In genomic region chr14:20070629-20071028, GRCm38 (mm10) we compare ENCODE assay signal across 9 mouse cellular contexts.
DNase-seq lines count a peak whose midpoint lies in the region; ATAC-seq and TF ChIP-seq lines count a peak whose summit lies in the region.
"Had no signal": no experiment of that assay in that cellular context is flagged by ENCODE, and none has a peak within 500 bp of the region (broad histone marks: within the 10 kb centered on the region; RNA-seq: fewer than 3 reads in every experiment).

No protein-coding gene starts in this region.

- no peak overlapping the region for H3K27ac ChIP-seq in layer of hippocampus, adult 2 months
- H3K27ac ChIP-seq in bone marrow, adult 2 months (ENCODE audit: control insufficient read depth, insufficient read depth, low read depth, low read length, poor library complexity), result no peak overlapping the region
- no peak overlapping the region for H3K27ac ChIP-seq in small intestine, adult 2 months (ENCODE audit: insufficient read depth, low read depth, low read length)
- H3K27ac ChIP-seq: limb, embryonic 15.5 days had no signal

- TF ChIP-seq CTCF in layer of hippocampus, adult 2 months (conservative IDR thresholded peaks at IDR 0.05), result peak; percentile 85
- TF ChIP-seq CTCF in bone marrow, adult 2 months (IDR thresholded peaks at IDR 0.05; ENCODE audit: control insufficient read depth, insufficient read depth, low read length), result peak; percentile 34; the same call in 1 of the 2 replicates
- peak; percentile 75; the same call in 1 of the 2 replicates for TF ChIP-seq CTCF in small intestine, adult 2 months (IDR thresholded peaks at IDR 0.05; ENCODE audit: extremely low read depth, insufficient read length, insufficient replicate concordance, low read depth, low read length)

- DNase-seq in adrenal gland, adult (ENCODE audit: inconsistent age in 2 of 2, low spot score in 1 of 2), result peak; percentile 41 to 66
- no peak for DNase-seq in adrenal gland, postnatal 4 days (ENCODE audit: low spot score in 2 of 2)
- DNase-seq in layer of hippocampus, adult 2 months (ENCODE audit: low spot score in 2 of 2), result peak in 1 of 2 experiments; percentile 43
- DNase-seq in layer of hippocampus, postnatal 36 days, result no peak
- peak; percentile 60 to 68 for DNase-seq in kidney, postnatal 4 days

- TF ChIP-seq POLR2A in bone marrow, adult 2 months (IDR thresholded peaks at IDR 0.05; ENCODE audit: borderline replicate concordance, control insufficient read depth, low read depth, low read length), result no peak
- TF ChIP-seq POLR2A in small intestine, adult 2 months (IDR thresholded peaks at IDR 0.05; ENCODE audit: low read depth, low read length), result no peak

- no peak overlapping the region for H3K4me3 ChIP-seq in layer of hippocampus, adult 2 months
- no peak overlapping the region for H3K4me3 ChIP-seq in bone marrow, adult 2 months (replicated peaks; ENCODE audit: control insufficient read depth, low read depth, low read length)
- H3K4me3 ChIP-seq in small intestine, adult 2 months (ENCODE audit: low read depth, low read length), result no peak overlapping the region
- H3K4me3 ChIP-seq: limb, embryonic 15.5 days had no signal

- no peaks in the 10 kb centered on the region for H3K27me3 ChIP-seq in small intestine, adult 2 months (ENCODE audit: control insufficient read depth, insufficient read depth, low read length)
- H3K27me3 ChIP-seq: limb, embryonic 15.5 days had no signal

- H3K36me3 ChIP-seq in small intestine, adult 2 months (ENCODE audit: control insufficient read depth, insufficient read depth, low read length), result no peaks in the 10 kb centered on the region
- H3K36me3 ChIP-seq: limb, embryonic 15.5 days had no signal

- no peak for ATAC-seq in inflammation-experienced regulatory T-cells, adult 6 months

- no peaks in the 10 kb centered on the region for H3K4me1 ChIP-seq in bone marrow, adult 2 months (ENCODE audit: control insufficient read depth, insufficient read depth, low read length)
- H3K4me1 ChIP-seq in small intestine, adult 2 months (ENCODE audit: control insufficient read depth, insufficient read depth, insufficient read length, low read length), result no peaks in the 10 kb centered on the region

Comparison
In these comparisons a context has a peak if more than half of its experiments do, and no peak if none do; other contexts are left out.
1. DNase-seq: peak in adrenal gland, adult (2 of 2) and kidney, postnatal 4 days (2 of 2); none in adrenal gland, postnatal 4 days (0 of 2) and layer of hippocampus, postnatal 36 days (0 of 2).
2. CTCF ChIP-seq: peak in every context shown above with its lines; median percentile 85 in layer of hippocampus, adult 2 months; 75 in small intestine, adult 2 months; 34 in bone marrow, adult 2 months.